Mouse (Mus musculus): ENCODE data around the gene Tsga10. TPM values are rescaled to one million over a fixed set of nuclear protein-coding genes. Genes with fewer than 3 reads are reported as not detected.

The Tsga10 gene
- 12.6 and 14.9 TPM in 2 replicates for polyA plus RNA-seq (2012; rRNA removed)

DNA sequence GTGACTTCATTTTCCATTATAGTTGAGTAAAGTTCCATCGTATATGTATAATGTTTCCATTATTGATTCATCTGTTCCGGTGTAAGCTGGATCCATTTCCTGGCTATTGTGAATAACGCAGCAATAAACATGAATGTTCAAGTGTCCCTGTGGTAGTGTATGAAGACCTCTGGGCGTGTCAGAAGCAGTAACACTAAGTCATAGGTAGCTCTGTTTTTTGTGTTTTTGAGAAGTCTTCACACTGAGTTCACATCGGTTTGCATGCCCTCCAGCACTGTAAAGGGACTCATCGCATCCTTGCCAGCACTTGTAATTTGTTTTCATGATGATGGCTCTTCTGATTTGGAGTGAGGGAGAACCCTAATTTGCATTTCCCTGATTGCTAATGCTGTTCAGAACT, at the start of gene Tsga10:
Gene Tsga10, minus strand, starts transcription at position 144 of the 400 bp plus-strand sequence.
- no peak for DNase-seq (ENCODE audit: extremely low spot score in 1 of 2, low spot score in 1 of 2)

DNA sequence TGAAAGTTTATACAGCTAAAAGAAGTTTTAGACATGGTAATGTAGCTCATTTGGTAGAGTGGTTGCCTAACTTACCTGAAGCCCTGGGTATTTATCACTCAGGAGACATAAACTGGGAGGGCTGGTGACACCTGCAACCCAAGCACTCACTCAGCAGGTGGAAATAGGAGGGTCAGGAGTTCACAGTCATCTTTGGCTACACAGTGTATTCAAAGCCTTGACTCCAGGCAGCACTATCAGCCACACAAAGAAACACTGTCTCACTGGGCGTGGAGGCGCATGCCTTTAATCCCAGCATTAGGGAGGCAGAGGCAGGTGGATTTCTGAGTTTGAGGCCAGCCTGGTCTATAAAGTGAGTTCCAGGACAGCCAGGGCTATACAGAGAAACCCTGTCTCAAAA, 46.5 kb upstream of the Tsga10 start:
- DNase-seq (ENCODE audit: extremely low spot score in 1 of 2, low spot score in 1 of 2), result no peak

DNA sequence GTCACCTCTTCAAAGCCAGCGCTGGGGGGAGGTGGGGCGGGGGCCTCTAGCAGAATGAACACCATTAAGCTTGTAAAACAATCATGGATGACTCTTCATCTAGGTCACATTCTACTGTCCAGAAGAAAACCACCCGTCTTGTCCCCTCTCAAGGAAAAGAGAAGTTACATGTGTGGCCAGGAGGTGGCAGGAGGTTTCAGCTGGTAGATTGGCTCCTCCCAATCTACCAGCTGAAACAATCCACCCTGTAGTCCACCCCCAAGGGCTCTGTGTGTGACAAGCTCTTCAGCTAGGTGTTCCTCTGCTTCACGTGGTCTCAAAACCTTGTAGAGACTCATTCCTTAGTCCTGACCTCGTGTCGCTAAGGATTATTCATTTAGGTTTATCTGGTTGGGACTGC, 36.9 kb upstream of the Tsga10 start:
- peak in 1 of 2 experiments; percentile 49 for DNase-seq (ENCODE audit: extremely low spot score in 1 of 2, low spot score in 1 of 2)

DNA sequence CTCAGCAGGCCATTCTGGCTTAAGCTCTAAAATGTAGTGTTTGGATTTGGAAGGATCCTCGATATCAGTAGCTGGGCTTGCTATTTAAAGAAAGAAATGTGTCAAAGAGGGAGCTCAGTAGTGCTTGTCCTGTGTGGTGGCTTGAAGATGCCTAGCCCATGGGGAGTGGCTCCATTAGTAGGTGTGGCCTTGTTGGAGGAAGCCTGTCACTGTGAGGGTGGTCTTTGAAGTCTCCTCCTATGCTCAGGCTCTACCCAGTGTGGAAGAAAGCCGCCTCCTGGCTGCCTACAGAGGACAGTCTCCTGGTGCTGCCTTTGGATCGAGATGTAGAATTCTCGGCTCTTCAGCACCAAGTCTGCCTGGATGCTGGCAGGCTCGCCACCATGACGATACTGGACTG, 34.1 kb upstream of the Tsga10 start:
- no peak for DNase-seq (ENCODE audit: extremely low spot score in 1 of 2, low spot score in 1 of 2)

DNA sequence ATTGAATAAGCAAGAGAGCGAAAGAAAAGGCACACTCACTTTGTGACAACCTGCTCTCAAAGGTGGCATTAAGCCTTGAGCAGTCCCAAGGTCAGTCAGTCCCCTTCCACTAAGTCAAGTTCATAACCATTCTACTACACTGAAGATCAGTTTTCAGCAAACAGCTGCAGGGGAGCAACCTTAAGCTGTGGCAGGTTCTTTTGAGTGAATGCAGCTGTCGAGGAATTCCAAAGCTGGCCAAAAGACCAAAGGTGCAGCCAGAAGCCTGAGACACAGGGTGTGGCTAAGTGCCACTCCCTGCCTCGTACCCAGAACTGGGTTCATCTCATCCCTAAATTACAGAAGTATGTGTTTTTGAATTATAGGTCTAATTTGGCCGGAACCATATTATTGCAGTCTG, 33.6 kb upstream of the Tsga10 start:
- DNase-seq (ENCODE audit: extremely low spot score in 1 of 2, low spot score in 1 of 2), result no peak

DNA sequence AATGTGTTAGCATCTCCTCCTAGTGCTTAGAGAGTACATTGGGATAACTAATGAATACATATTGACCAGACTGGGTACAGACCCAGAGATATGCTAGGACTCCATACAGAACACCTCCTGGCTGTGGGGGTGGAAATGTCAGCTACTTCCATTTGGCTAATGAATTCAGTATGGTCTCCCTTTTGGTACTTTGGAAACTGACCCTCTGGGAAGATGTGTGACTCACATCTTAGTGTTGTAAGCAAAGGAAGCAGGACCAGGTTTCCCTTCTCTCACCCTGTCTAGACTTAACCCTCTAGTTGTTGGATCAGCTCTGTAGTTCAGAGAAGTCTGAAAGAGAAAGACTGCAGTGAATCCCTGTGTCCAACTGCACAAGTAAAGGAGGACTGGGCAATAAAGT, 28.4 kb upstream of the Tsga10 start:
- no peak for DNase-seq (ENCODE audit: extremely low spot score in 1 of 2, low spot score in 1 of 2)

DNA sequence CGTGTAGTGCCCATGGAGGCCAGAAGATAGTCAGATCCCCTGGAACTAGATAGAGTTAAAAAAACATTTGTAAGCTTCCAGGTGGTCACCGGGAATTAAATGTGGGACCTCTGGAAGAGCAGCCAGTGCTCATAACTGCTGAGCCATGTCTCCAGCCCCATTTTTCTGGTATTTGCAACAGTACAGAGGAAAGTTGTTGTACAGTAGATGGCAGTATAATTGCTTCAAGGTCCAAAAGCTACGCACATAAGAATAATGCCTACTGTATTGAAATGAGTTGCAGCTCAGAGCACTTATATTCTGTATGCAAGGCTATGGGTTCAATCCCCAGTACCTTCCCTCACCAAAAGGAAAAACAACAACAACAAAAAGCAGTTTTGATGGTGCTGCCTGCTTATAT, 25.2 kb upstream of the Tsga10 start:
- DNase-seq (ENCODE audit: extremely low spot score in 1 of 2, low spot score in 1 of 2), result no peak

DNA sequence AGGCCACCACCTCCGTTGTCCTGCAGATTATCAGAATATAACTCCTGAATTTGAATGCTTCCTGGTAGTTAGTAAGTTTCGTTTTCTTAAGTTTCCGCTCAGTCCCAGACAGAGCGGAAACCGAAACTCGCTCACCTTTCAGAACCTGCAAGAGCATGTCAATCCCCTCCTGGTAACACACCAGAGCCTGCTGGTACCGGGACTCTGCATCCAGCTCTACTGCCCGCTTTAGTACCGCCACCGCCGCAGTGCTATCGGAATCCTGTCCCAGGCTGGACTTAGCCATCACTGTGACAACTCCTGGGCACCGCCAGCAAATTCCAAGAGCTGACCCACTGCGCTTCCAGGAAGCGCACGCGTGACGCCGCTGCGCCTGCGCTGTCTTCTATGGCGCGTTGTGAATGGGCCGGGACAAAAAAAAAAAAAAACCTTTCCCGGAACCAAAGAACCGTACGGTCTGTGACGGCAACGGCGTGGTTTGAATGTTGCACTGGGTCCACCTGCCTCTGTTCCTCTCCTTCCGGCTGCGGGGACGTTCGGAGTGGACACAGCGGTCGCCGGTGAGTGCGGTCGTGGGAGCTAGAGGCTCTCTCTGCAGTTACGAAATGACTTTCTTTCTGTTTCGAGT, 23.9 kb upstream of the Tsga10 start, which contains the start of the genes Mitd1 and Mrpl30:
Gene Mitd1, minus strand, starts transcription at position 387 of the 628 bp plus-strand sequence.
Gene Mrpl30, plus strand, starts transcription at position 453 of the 628 bp plus-strand sequence.
- DNase-seq (ENCODE audit: extremely low spot score in 1 of 2, low spot score in 1 of 2), result peak; percentile 81 to 95

DNA sequence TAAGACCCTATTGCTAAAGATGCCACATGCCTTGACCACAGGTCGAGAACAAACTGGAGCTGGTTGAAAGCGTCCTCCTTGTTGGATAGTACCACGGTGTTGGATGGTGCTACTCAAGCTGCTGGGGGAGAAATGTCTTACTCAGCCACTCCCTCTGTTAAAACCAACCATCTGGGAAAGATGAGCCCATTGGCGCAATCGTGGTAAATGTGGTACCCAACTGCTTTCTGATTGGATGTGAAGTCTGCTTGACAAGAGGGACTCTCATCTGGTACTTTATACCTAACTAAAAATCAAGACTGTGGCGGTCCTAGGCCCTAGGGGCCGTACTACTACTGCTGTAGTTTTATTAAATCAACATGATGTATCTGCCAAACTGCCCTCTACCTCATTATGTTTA, 23.0 kb upstream of the Tsga10 start:
- no peak for DNase-seq (ENCODE audit: extremely low spot score in 1 of 2, low spot score in 1 of 2)

DNA sequence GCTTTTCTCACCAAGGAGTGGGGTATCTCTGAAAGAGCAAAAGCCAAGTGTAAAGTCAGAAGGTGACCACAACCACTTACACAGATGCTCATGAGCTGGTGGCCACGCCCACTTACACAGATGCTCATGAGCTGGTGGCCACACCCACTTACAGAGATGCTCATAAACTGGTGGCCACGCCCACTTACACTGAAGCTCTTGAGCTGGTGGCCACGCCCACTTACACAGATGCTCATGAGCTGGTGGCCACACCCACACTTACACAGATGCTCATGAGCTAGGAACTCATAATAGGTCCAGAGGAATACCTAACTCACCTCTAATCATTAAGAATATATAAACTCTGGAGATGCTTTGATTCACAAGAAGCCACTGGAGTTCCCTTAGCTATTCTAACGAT, 18.2 kb upstream of the Tsga10 start:
- DNase-seq (ENCODE audit: extremely low spot score in 1 of 2, low spot score in 1 of 2), result no peak

DNA sequence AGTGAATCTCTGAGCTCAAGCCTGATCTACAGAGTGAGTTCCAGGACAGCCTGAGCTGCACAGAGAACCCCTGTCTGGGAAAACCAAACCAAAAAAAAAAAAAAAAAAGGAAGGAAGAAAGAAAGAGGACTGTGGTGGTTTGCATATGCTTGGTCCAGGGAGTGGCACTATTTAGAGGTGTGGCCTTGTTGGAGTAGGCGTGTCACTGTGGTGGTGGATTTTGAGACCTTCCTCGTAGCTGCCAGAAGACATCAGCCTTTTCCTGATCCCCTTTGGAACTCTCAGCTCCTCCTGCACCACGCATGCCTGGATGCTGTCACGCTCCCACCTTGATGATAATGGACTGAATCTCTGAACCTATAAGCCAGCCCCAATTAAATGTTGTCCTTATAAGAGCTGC, 17.2 kb upstream of the Tsga10 start:
- DNase-seq (ENCODE audit: extremely low spot score in 1 of 2, low spot score in 1 of 2), result no peak

DNA sequence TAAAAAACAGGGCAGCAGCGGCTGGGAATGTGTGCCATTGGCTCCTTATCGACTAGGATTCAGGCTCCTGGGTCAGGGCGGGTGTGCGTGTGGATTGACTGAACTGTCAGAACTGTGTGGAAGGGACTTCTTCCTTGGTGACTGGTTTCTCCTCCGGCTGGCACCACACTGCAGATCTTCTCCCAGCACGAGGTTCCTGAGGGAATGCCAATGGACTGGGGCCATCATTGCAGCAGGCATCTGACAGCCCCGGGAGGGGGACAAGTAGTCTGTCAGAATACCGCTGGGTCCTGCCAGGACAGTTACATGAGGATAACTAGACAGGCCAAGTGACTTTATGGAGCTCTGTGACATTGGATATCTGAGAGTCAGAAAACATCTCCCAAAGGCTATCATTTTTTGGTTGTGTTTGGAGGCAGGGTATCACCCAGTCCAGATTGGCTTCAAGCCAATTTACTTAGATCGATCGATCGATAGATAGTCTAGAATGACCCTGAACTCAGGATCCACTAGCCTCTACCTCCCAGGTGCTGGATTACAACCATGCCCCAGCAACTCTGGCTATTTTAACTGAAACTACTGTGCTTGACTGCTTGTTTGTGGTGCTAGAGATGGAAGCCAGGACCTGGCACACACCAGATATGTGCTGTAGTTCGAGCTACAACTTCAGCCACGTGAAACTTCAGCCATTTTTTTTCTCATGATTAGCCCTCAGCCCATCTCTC, 11.7 kb upstream of the Tsga10 start:
- no peak for DNase-seq (ENCODE audit: extremely low spot score in 1 of 2, low spot score in 1 of 2)

DNA sequence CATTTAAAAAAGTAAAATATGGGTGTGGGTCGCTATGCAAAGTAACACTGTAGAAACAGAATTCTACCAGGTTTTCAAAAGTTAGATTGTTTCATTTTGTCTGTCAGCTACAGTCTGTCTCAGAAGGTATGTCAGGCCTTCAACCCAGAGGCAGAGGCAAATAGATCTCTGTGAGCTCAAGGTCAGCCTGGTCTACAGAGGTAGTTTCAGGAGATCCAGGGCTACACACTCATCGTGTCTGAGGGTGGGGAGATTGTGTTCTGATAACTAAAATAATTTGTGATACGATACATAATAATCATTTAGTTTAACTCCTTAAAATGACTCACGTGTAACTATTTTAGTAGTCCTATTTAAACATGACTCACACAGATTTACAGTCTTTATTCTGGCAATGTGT, 6.9 kb upstream of the Tsga10 start:
- no peak for DNase-seq (ENCODE audit: extremely low spot score in 1 of 2, low spot score in 1 of 2)

DNA sequence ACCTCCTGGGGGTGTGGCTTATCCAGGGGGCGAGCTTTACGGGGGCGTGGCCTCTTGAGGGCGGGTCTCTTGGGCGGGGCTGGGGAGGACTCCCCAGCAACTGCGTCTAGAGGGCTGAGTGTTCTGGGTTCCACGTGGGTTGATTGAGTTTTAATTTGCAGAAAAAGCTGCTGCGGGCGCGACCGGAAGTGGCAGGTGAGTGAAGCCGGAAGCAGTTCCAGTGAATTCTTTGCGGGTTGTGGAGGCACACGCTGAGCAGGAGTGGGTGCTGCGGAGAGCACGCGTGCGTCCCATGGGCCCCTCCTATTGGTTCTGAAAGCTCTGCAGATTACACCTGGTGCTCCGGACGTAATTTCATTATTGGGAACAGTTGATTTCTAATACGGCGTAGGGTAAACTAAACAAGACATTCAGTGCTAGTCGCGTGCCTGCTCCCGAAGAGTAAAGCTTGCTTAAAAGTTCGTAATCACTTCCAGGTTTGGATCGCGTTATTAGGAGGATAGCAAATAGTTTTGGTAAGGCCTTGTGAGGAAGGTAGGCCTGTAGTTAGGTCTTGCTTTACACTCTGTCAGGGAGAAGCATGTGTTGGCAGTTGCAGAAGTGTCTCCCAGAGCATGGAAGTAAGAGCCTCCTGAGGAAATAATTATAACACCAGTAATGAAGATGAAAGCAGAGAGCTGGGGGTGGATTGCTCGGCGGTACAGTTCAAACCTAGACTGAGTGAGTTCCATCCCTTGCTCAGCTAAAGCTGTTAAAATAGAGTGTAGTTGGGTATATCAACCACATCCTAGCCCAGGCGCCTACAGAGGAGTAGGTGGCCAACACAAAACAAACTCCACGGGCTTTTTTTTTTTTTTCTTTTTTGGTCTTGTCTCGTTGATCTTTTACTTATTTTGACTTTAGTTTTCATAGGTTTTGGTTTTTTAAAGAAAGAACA, 6.2 kb upstream of the Tsga10 start:
- peak; percentile 81 for DNase-seq (ENCODE audit: extremely low spot score in 1 of 2, low spot score in 1 of 2)

DNA sequence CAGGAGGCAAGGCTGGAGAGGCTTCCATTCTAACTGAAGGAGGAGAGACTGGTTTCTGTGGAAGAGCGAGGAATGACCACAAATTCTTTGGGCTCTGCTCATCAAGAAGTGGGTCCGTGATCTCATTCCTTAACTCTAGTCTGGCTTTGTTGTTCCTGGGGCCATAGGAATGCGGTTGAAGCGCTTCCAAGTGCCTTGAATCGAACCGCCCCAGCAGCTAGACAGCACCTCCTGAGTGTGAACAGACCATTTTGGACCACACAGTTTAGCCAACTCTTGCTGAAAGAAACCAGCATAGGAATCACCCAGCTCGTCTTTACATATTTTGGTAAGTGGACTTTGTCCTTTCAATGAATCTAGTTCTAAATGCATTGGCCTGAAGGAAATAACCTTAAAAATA, 5.5 kb upstream of the Tsga10 start, which contains the start of gene Lipt1:
Gene Lipt1, plus strand, starts transcription at position 35 of the 400 bp plus-strand sequence.
- no peak for DNase-seq (ENCODE audit: extremely low spot score in 1 of 2, low spot score in 1 of 2)

DNA sequence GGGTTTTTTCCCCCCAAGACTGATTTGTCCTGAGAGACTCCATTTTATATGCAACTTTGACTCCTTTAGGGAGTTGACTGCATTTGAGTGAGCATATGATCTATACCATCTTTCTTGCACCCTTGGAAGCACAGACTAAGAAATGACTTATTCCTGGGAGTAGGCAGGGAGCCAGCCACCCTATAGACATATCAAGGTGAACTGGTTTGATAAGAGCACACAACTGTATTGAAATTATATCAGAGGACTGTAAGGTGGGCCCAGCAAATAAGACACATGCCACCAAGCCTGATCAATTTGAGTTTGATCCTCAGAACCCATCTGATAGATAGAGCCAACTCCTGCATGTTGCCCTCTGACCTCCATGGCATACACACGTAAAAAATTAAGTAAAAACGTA, 3.1 kb upstream of the Tsga10 start:
- no peak for DNase-seq (ENCODE audit: extremely low spot score in 1 of 2, low spot score in 1 of 2)

DNA sequence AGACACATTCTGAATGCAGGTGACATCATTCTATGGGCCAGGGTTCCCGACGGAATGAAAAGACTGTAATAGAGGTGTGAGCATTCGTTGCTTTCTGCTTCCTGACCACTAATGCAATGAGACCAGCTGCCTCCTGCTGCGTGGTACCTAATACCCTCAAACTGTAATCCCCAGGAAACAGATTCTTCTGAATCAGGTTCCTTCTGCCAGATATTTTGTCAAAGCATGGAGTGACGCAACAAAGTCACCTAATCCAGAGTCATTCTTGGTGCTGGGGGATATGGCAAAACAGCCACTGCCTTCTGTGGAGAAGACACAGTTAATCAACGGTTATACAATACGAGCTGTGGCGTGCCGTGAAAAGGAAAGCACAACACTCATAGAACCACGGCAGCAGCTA, 2.4 kb upstream of the Tsga10 start:
- DNase-seq (ENCODE audit: extremely low spot score in 1 of 2, low spot score in 1 of 2), result no peak

DNA sequence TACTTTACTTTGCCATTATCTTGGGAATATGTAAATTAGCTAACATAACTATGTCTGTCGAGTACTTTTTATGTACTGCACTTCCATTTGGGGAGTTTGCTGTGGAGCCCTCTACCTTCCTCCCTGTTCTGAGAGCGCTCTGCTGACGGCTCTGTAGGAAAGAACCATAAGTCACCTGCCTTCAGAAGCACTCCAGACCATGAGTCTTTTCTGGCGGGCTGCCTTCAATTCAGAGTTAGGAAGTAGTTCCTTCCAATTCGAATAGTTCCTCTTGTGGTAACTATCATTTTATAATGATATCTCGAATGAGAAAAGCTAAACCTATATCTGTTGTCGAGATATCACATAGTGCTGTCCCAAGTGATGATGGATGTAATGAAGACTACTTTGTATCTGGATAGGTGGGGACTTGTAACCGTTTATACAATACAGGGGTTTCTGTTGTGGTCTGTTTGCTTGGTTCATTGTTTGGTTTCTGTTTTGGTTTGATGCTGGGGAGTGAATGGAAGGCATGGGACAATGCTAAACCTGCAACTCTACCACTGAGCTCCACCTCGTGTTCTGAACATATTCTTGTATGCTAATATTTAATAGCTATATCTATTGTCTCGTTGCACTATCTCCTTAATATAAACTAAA, 1.6 kb upstream of the Tsga10 start:
- DNase-seq (ENCODE audit: extremely low spot score in 1 of 2, low spot score in 1 of 2), result no peak

DNA sequence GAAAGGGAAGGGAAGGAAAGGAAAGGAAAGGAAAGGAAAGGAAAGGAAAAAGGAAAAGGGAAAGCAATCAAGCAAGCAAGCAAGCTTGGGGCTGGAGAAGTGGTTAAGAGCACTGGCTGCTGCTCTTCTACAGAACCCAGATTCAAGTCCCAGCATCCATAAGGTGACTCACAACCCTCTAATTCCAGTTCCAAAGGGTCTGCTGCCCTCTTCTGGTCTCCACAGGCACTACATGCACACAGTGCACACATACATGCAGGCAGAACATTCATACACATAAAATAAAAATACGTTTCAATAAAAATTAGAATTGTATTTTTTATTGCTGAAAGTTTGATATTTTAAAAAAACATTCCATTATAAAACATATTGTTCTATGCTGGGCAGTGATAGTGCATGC, 827 bp upstream of the Tsga10 start:
- DNase-seq (ENCODE audit: extremely low spot score in 1 of 2, low spot score in 1 of 2), result peak in 1 of 2 experiments; percentile 48

DNA sequence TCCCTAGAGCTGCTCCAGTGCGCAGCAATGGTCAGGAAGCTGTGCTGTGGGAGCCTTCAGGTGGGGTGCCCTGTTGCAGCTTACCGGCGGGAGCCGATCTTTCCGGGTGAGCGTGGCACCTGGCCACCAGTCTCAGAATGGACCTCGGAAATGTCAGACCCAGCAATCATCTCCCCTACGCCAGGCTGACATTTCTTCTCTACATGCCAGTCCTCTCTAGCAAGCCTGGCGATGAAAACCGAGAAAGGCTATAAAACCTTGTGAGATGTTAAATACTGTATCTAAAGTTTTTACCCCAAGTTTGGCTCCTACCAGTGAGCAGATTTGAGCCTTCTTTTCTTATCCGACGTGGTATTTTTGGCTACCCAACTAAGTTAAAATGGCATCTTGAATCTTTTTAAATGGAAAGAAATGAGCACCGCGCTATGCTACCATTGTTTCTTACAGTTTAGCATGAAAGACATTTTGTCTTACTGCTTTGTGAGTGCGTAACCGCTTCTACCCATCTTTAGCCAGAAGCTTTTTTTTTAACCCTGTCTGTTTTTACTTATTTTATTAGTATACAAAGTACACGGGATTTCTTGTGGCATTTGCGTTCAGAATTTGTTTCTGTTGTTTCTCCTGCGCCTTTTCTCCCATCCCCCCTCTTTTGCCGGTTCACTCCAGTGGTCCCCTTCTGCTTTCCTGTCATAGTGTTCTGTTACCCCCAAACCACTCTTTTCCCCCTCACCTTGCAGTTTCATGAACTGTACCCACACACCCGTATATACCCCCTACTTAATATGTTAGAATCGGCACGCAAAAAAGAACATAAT, 621 bp downstream of the Tsga10 start:
- DNase-seq (ENCODE audit: extremely low spot score in 1 of 2, low spot score in 1 of 2), result peak in 1 of 2 experiments; percentile 44
